Mouse (Mus musculus) inflammation-experienced regulatory T-cells, adult 16 weeks (primary cell): ENCODE data around the gene Smap2. TPM values are rescaled to one million over a fixed set of nuclear protein-coding genes. Genes with fewer than 3 reads are reported as not detected.

Source experiments
- polyA plus RNA-seq: library from polyadenylated mRNA; unstranded; fragments of 100-300 nt; shearing (Covaris generic); gene quantifications from one replicate; pipeline ENCODE4 v1.2.1, GENCODE M21; 2017

The Smap2 gene
- 29.0 TPM for polyA plus RNA-seq

DNA sequence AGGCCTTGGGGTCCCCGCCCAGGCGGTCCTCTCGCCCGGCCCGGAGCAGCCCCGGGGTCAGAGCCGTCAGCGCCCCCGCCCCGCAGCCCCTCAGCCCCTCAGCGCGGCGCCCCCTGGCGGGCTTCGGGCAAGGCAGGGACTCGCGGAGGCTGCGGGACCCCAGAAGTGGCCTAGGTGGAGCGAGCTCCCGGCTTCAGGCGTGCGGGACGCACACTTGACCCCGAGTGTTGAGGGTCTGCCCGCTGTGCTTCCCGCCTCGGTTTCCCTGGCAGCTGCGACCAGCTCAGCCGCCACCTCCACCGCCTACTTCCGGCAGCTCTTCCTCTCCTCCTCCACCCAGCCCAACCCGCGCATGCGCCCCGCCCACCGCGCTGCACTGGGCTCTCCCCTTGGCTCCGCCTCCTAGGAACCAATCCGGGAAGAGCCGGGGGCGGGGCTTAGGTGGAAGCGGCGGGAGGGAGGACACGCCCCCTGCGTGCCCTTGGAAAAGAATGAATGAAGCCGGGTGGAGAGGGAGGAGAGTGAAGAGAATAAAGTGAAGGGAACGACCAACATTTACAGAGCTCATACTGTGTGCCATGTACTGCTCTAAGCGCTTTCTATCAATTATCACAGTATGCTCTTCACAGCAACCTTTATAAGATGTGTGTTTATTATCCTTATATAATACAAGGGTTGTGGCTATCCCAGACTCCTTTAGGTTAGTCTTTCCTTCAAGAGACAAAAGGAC, at the start of gene Smap2:
Smap2 (minus strand) TSS at position 320 of the 730 bp plus-strand sequence.

DNA sequence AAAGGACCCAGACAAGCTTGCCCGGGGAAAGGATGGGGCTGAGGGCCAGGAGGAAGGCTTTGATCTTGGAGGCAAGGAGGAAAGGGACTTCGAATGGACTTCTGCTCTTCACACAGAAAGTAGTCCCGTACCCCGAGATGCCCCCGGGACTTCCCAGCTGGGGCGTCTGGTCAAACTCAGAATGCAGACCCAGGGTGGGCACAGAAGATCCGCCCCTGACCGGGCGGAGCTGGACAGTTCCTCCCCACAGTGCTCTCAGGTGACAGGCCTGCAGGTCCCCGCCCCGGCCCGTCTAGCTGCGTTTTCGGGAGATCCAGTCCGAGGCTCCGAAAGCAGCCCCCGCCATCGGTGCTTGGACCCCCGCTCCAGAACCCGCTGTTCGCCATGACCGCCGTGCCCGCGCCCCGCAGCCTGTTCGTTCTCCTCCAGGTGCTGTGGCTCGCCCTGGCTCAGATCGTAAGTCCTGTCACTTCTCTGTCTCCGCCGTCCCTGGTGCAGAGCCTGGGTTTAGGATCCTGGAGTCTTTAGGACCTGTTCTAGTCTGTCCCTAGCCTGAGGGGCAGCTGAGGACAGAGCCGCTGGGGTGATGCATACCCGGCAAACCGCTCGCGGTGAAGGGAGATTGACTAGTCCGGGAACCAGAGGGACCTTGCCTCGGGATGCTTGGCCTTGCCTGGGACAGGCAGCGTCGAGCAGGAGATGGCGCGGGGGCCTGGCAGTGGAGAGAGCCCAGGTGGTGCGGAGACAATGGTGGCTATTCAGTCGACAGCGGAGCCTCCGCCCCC, 22.5 kb upstream of the Smap2 start, which contains the start of gene Col9a2:
Col9a2 (plus strand) TSS at position 55 of the 785 bp plus-strand sequence.

DNA sequence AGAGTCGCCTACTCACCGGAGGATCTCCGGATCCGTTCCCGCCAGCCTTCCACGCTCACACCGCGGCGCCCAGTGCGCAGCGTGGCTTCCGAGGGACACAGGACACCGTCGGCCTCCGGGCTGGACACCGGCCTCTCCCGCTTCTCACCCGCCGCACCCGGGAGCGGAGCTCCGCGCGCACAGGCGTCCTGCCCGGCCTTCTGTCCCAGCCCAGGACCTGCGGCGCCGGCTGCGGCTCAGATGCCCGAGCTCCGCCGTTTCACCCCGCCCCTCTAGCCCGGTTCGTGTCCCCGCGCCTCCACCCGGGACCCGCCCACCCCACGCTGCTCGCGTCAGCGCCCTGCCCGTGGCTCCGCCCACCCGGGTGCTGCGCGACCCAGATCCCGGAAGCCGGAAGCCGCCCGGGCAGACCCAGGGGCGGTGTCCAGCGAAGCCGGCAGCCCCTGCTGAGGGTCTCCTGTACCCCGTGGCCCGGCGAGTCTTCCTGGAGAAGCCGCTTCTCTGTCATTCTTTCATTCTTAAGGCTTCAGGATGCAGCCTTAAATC, 65.5 kb downstream of the Smap2 start, which contains the start of gene Zfp69:
Zfp69 (minus strand) TSS at position 272 of the 546 bp plus-strand sequence.

DNA sequence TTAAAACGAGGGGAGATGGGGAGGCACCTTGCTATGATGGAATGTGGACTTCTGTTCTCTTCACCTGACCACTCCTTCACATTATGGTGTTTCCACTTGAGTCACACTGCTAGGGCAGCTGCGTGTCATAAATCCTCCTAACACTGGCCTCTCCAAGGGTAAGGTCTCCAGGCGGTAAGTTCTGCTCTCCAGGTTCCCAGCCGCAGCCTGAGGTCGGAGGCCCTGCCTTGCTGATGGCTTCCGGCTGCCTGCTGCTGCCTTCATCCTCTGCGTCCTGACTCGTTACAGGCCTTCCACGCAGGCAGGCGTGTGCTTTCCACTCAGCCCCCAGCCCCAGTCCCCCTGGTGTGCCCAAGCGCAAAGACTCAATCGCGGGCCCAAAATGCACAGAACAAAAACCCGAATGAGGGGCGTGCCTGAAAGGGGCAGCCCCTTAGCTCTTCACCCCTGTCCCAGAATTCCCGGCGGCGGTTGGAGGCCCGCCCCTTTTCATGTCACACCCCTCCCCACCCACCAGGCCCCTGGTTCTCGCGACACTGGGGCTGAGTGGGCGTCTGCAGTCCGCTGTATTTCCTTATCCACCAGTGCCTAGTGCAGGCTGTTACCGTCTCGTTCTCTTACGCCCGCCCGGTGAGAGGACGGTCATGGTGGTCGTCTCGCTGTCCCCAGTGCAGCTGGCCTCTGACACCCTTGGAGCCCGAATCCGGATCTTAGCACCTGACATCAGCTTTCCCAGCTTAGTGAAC, 92.3 kb downstream of the Smap2 start, which contains the start of gene Exo5:
Exo5 (minus strand) TSS at position 464 of the 746 bp plus-strand sequence.

Other genes starting within 250 kb of the Smap2 start
- gene Nfyc, start 185.7 kb downstream of the Smap2 start, polyA plus RNA-seq: 80.4 TPM
- gene Rims3, start 162.4 kb downstream of the Smap2 start, polyA plus RNA-seq: 1.6 TPM
- 39.6 TPM for gene Exo5, start 92.2 kb downstream of the Smap2 start, polyA plus RNA-seq
- gene Zfp69, start 65.5 kb downstream of the Smap2 start, polyA plus RNA-seq: 2.9 TPM
- gene Col9a2, start 22.1 kb upstream of the Smap2 start, polyA plus RNA-seq: not detected
- gene Zmpste24, start 81.0 kb upstream of the Smap2 start, polyA plus RNA-seq: 67.9 TPM
- not detected for gene Tmco2, start 92.0 kb upstream of the Smap2 start, polyA plus RNA-seq
- 59.0 TPM for gene Rlf, start 197.8 kb upstream of the Smap2 start, polyA plus RNA-seq